Mouse (Mus musculus): Measurements from ENCODE around the gene Acrv1.
"Not testable (repeated sequence)": the region's sequence is repeated elsewhere in the genome, so short reads cannot be mapped to it uniquely, and the experiment has no call there.

The Acrv1 gene

DNA sequence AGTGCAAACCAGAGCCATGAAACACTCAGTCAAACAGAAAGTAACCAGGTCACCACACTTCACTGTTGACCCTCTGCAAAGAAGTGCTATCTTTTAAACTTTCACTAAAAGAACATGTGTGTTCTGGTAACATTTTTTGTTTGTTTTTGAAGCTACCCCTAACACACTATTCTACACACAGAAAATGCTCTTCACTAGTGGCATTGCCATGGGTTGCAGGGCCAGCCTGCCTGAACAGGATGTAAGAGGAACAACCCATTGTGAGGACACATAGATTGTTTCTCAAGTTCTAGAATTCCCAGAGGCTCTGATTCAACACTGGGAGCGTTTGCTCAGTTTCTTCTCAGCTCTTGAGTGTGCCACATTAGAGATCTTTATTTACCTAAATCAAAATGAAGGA lies at the start of gene Acrv1:
Acrv1 (plus strand) TSS at position 301 of the 400 bp plus-strand sequence.
- DNase-seq (ENCODE audit: low spot score in 2 of 2), result no peak

DNA sequence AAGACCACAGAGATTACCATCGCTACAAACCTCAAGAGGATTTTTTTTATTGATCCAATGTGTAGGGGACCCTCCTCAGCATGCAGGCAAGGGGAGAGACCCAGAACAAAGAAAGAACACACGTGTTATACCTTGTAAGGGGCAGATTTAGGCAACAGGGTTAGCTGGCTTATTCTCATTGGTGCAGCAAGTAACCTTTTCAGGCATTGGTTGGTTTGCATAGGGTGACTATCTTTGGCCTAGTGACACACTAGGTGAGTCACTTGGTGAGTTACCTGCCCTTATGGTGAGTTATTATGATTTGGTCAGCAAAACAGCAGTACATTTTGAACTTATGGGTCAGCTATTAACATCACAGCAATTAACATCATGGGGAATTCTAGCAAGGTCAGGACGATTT lies 49.7 kb upstream of the Acrv1 start, which contains the start of gene A630095E13Rik:
A630095E13Rik (minus strand) TSS at position 101 of the 400 bp plus-strand sequence.
- DNase-seq (ENCODE audit: low spot score in 2 of 2), result not testable (repeated sequence)

- DNase-seq (ENCODE audit: low spot score in 2 of 2), result peak in 1 of 2 experiments; percentile 17
These were observed 11.6 kb upstream of the Acrv1 start for GRCm38 (mm10) chr9:36681424-36681823.

- DNase-seq (ENCODE audit: low spot score in 2 of 2), result no peak
These were observed 5.7 kb upstream of the Acrv1 start for GRCm38 (mm10) chr9:36687329-36687728.

- no peak for DNase-seq (ENCODE audit: low spot score in 2 of 2)
These were observed 1.3 kb downstream of the Acrv1 start for GRCm38 (mm10) chr9:36694276-36694675.

DNA sequence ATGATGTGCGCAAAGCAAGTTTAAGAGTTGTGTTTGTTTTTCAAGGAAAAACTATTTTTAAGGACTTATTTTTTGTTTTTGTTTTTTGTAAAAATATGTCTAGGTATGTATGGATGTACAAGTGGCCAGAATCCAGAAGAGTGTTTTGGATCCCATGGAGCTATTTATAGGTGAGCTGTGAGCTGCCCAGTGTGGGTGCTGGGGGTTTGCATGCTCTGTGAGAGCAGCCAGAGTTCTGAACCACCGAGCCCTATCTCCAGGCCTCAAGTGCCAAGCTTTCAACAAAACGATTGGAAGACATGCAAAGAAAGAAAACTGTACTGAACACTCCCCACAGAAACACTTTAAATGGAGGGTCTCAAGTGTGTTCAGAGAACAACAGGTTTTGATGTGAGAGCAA lies 12.9 kb downstream of the Acrv1 start:
- no peak for DNase-seq (ENCODE audit: low spot score in 2 of 2)

DNA sequence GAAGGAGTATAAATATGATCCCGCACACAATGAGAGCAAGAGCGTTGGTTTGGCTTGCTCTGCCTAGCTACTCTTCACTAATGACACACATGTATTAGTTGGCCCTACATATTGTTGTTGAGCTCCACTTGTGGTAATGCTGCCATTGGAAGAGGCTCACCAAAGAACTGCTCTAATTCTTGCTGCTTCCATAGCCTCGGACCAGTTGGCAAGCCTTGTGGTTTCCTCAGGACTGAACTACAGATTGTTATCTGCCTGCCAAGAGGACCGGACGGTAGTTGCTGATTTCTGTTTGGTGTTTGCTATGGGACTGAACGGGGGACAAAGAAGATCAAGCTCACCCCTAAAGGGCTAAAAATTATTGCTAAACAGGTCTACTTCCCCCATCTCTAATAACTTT lies 14.3 kb downstream of the Acrv1 start:
- no peak for DNase-seq (ENCODE audit: low spot score in 2 of 2)

DNA sequence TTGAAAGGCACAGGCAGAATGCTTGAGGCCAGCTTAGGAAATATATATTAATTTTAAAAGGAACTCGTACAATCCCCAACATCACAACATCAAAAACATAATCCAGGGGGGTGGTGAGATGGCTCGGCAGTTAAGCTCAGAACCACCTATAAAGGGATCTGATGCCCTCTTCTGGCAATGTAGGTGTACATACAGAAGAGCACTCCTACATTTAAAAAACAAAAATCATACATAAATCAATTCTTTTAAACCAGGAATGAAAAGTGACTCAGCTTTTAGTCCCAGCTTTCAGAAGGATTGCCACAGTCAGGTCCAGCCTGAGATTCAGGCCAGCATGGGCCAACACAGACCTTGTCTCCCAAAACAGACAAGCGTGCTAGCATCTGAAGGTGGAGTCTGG lies 23.6 kb downstream of the Acrv1 start:
- DNase-seq (ENCODE audit: low spot score in 2 of 2), result no peak

DNA sequence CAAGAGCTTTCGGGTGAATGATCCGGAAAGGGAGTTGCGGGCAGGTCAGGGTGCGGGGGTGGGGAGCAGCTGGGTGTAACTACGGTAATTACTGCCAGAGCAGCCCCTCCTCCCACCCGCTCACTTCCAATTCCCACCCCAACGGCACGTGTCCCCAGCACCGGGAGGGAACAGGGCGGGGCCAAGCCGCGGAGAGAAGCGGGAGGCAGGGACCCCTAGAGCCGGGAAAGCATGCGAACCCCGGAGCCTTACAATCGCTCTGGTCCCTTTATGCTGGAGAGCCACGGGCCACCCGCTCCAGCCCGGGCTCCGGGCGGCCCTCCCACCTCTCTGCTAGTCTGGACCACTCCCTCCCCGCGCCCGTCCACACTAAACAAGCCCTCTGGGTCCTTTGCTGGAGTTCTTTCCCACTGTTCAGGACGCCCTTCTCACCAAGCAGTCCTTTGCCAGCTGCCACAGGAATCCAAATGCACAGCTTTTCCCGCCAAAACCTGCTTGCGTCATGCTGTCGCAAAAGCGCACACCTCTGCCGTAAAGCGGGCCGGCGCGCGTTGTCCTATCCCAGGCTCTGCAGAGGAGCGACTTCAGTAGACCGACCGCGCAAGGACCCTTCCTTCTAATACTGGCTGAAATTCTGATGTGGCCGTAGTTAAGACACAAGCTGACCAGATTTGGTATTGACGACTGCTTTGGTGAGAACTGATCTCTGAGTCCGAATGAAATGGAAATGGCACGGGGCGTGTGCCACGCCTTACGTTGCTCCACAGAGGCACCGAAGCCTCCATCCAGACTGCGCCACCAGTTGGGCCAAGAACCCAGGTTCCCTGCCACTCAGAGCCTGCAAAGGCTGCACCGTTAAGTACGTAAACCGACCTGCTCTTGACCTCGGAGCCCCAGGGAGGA lies 33.4 kb downstream of the Acrv1 start:
- DNase-seq (ENCODE audit: low spot score in 2 of 2), result peak; percentile 82 to 87

GRCm38 (mm10) chr9:36727034-36727755 lies 34.2 kb downstream of the Acrv1 start, which contains the start of gene Chek1:
TSS of gene Chek1 (minus strand) at chr9:36727065.
- no peak for DNase-seq (ENCODE audit: low spot score in 2 of 2)
